8 mouse cellular contexts compared by ENCODE assay signal in genomic region chr10:99287206-99287605, GRCm38 (mm10). TPM values are rescaled to one million over a fixed set of nuclear protein-coding genes. Genes with fewer than 3 reads are reported as not detected.
DNase-seq lines count a peak whose midpoint lies in the region; ATAC-seq and TF ChIP-seq lines count a peak whose summit lies in the region.

No protein-coding gene starts in this region.

- H3K4me3 ChIP-seq in heart, embryonic 15.5 days: peak overlapping the region; percentile 32
- H3K4me3 ChIP-seq in ES-E14 (ENCODE audit: insufficient read depth in 1 of 2, low read depth in 1 of 2, low read length in 2 of 2, poor library complexity in 1 of 2, severe bottlenecking in 1 of 2): peak overlapping the region in 1 of 2 experiments; percentile 9; a peak in 1 of 4 replicates
- H3K4me3 ChIP-seq in hindbrain, embryonic 16.5 days (ENCODE audit: low read length): 0 out of 2 replicates have a peak overlapping the region, but pooled peaks have one; percentile 21
- H3K4me3 ChIP-seq in midbrain, embryonic 13.5 days (replicated peaks): no peak overlapping the region

- no peaks in the 10 kb centered on the region for H3K9me3 ChIP-seq in heart, embryonic 15.5 days (replicated peaks)
- H3K9me3 ChIP-seq in ES-E14 (ENCODE audit: control insufficient read depth, insufficient read depth, low read depth, low read length): no peaks in the 10 kb centered on the region
- no peaks in the 10 kb centered on the region for H3K9me3 ChIP-seq in hindbrain, embryonic 16.5 days (ENCODE audit: control insufficient read depth, low read length)
- H3K9me3 ChIP-seq in midbrain, embryonic 13.5 days: no peaks in the 10 kb centered on the region

- H3K4me1 ChIP-seq in heart, embryonic 15.5 days (replicated peaks): peaks cover 40% of the 10 kb centered on the region
- peaks cover 2 to 29% of the 10 kb centered on the region in 2 experiments; a peak in 2 of 4 replicates for H3K4me1 ChIP-seq in ES-E14 (ENCODE audit: control insufficient read depth in 2 of 2, insufficient read depth in 2 of 2, low read length in 2 of 2, poor library complexity in 1 of 2)
- H3K4me1 ChIP-seq in hindbrain, embryonic 16.5 days (ENCODE audit: control insufficient read depth, insufficient read depth, low read depth, low read length): peaks cover 3% of the 10 kb centered on the region; the same call in 1 of the 2 replicates
- peaks cover 5% of the 10 kb centered on the region; the same call in 1 of the 2 replicates for H3K4me1 ChIP-seq in midbrain, embryonic 13.5 days (replicated peaks)

- no peak for ATAC-seq in heart, embryonic 15.5 days (replicated peaks; ENCODE audit: insufficient number of reproducible peaks, insufficient read depth, low FRiP score, low read depth)
- ATAC-seq in hindbrain, embryonic 16.5 days: no peak
- no peak for ATAC-seq in midbrain, embryonic 13.5 days

- no peaks in the 10 kb centered on the region for H3K27me3 ChIP-seq in heart, embryonic 15.5 days
- H3K27me3 ChIP-seq in hindbrain, embryonic 16.5 days (replicated peaks; ENCODE audit: control insufficient read depth, insufficient read depth, low read length): no peaks in the 10 kb centered on the region
- H3K27me3 ChIP-seq in midbrain, embryonic 13.5 days: no peaks in the 10 kb centered on the region

- intact Hi-C loops in heart, postnatal 36 days (cut with DNase I): loop anchor here (5.0 kb wide), 1 partner anchor 45 kb away; no protein-coding TSS in a partner anchor

- peak overlapping the region; percentile 82 for H3K27ac ChIP-seq in heart, embryonic 15.5 days
- H3K27ac ChIP-seq in ES-E14 (ENCODE audit: insufficient read depth, low read depth, low read length, poor library complexity, severe bottlenecking): no peak overlapping the region; the same call in 1 of the 2 replicates
- H3K27ac ChIP-seq in hindbrain, embryonic 16.5 days (ENCODE audit: low read depth, low read length): no peak overlapping the region
- no peak overlapping the region for H3K27ac ChIP-seq in midbrain, embryonic 13.5 days

- H3K4me2 ChIP-seq in heart, embryonic 15.5 days: peak overlapping the region; percentile 54
- H3K4me2 ChIP-seq in hindbrain, embryonic 16.5 days (ENCODE audit: low read length): peak overlapping the region; percentile 44
- H3K4me2 ChIP-seq in midbrain, embryonic 13.5 days (replicated peaks): peak overlapping the region; percentile 31

- WGBS in heart, embryonic 15.5 days: 33% methylated on average over 6 of the region's 6 CpGs
- 48% methylated on average over 6 of the region's 6 CpGs for WGBS in hindbrain, embryonic 16.5 days
- 59% methylated on average over 6 of the region's 6 CpGs for WGBS in midbrain, embryonic 13.5 days

- 0 out of 2 replicates have a peak overlapping the region, but pooled peaks have one; percentile 5 for H3K9ac ChIP-seq in heart, embryonic 15.5 days
- H3K9ac ChIP-seq in ES-E14 (ENCODE audit: insufficient read depth, low read depth, low read length, poor library complexity, severe bottlenecking): no peak overlapping the region
- 0 out of 2 replicates have a peak overlapping the region, but pooled peaks have one; percentile 36 for H3K9ac ChIP-seq in hindbrain, embryonic 16.5 days (ENCODE audit: low read depth, low read length)
- H3K9ac ChIP-seq in midbrain, embryonic 13.5 days (replicated peaks): no peak overlapping the region

- no peak for DNase-seq in heart, postnatal 36 days
- no peak for DNase-seq in ES-E14 (ENCODE audit: low read depth, low spot score)
- DNase-seq in layer of hippocampus, postnatal 25 days (ENCODE audit: extremely low spot score in 1 of 2, low spot score in 1 of 2): no peak
- no peak for DNase-seq in spleen, postnatal 4 days (ENCODE audit: low spot score in 2 of 2)
- no peak for DNase-seq in ovary, postnatal 36 days (ENCODE audit: low spot score)

- no peaks in the 10 kb centered on the region for H3K36me3 ChIP-seq in heart, embryonic 15.5 days
- H3K36me3 ChIP-seq in ES-E14 (ENCODE audit: control insufficient read depth, insufficient read depth, low read length, poor library complexity, severe bottlenecking): no peaks in the 10 kb centered on the region
- H3K36me3 ChIP-seq in hindbrain, embryonic 16.5 days (ENCODE audit: control insufficient read depth, insufficient read depth, low read length): no peaks in the 10 kb centered on the region
- H3K36me3 ChIP-seq in midbrain, embryonic 13.5 days: no peaks in the 10 kb centered on the region

- in situ Hi-C loops in ES-E14 (cut with MboI; ENCODE audit: low sequenced_read_pairs in 2 of 2, unreplicated experiment in 2 of 2): no loop called here

TF ChIP-seq in ES-E14, 5 proteins besides CTCF, POLR2A, EP300 and RAD21:
- TF ChIP-seq HCFC1 (IDR thresholded peaks at IDR 0.05; ENCODE audit: borderline replicate concordance, insufficient read depth, low read length) (no peak), MAFK (IDR thresholded peaks at IDR 0.05; ENCODE audit: insufficient read depth, low read depth, low read length) (no peak), ZNF384 (IDR thresholded peaks at IDR 0.05; ENCODE audit: low read depth, low read length) (peak; percentile 48)

RNA-seq across cellular contexts. Expression of gene Dusp6, which starts 24.2 kb away (rescaled TPM):
- polyA plus RNA-seq in heart, embryonic 15.5 days (2015; fragmentation: Nextera tagmentation; extraction: Ambion mirVana): 34.9 and 40.4 TPM in 2 replicates
- total RNA-seq in heart, postnatal 36 days (2021): 10 to 100 TPM; 16.2 to 21.7 TPM
- total RNA-seq in ES-E14 (2012; rRNA removed): 44.7 and 83.0 TPM in 2 replicates
- polyA plus RNA-seq in hindbrain, embryonic 16.5 days (2015; fragmentation: Nextera tagmentation; extraction: Ambion mirVana): 35.2 and 37.0 TPM in 2 replicates
- 21.8 and 26.5 TPM in 2 replicates for polyA plus RNA-seq in midbrain, embryonic 13.5 days (2015; fragmentation: Nextera tagmentation; extraction: Ambion mirVana)
- 10 to 100 TPM; 74.9 to 93.5 TPM for total RNA-seq in layer of hippocampus, postnatal 25 days (2021)

Comparison
In these comparisons a context has a peak if more than half of its experiments do, and no peak if none do; other contexts are left out.
1. H3K9ac ChIP-seq: peak in heart, embryonic 15.5 days (single experiment) and hindbrain, embryonic 16.5 days (single experiment); none in ES-E14 (single experiment) and midbrain, embryonic 13.5 days (single experiment).
2. Peak in every context shown above with its lines, with median percentiles within 50 percentile points of each other: H3K4me2 ChIP-seq.